Mouse (Mus musculus) layer of hippocampus, adult 18-20 months (tissue): ENCODE results near the gene Rnf44. TPM values are rescaled to one million over a fixed set of nuclear protein-coding genes. Genes with fewer than 3 reads are reported as not detected.
A peak's percentile ranks its signal among the peaks of the same experiment; 100 is the strongest.

Experiments
- DNase-seq, 2 experiments: peaks; one replicate each; pipeline ENCODE4 v3.0.0; 2022; ENCODE audit warnings: low spot score in 2 of 2
- total RNA-seq, 2 experiments: library from RNA; stranded (reverse); gene quantifications; 2 replicates each; pipeline ENCODE4 v1.2.3; 2021

The Rnf44 gene
- total RNA-seq, 2 experiments from 2014 or later: 164 to 179 TPM

DNA sequence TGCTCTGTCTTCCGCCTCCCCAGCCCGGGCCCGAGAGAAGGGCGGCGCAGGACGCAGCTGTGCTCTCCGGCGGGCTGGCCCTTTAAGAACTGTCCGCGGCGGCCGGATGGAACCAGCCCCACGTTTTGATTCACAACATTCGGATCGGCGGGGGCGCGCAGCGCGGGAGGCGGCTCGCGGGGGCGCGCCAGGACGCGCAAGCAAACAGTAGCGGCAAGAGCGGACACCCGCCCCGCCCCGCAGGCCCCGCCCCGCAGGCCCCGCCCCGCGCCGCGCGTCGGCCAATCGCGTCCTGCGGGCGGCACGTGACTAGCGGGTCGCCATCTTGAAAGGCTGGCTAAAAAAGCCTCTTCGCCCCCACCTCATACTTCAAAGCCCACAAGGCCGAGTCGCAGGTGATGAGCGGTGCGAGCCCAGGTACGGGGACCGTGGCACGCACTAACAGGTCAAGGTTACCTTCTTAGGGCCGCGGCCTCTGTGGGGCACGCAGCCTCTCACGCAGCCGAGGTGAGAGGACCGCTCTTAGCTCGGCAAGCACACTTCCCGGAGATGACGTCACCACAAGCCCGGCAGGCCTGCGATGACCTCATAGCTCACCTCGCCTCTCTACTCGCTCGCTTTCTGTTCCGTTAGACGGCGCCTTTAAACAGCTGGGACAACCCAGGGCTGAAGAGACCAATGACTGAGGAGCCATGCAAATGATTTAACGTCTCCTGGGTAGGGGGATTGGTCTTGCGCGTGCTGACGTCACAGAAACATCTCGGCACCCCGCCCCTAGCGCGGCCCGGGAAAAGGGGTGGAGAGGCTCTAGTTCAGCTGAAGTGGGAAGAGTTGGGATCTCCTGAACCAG lies 5.9 kb downstream of the Rnf44 start:
- peak; percentile 96 to 98 for DNase-seq

DNA sequence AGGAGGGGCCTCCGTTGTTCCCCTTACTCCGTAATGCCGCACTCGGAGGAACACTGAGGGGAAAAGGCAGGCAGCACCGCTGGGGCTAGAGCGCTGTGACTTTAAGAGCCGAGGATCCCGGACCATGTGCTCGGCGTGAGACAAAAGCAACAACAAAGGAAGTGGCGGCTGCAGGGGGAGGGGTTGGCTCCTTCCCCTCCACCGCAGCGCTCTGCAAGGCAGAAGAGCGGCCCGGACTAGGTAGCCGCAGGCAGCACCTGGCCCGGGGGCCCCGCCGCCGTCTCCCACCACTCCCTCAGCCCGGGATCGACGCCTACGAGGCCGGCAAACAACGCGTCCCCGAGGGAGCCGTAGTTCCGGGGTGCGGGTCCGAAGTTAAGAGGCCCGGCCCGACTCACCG lies 6.6 kb downstream of the Rnf44 start:
- DNase-seq: peak; percentile 54 to 79

DNA sequence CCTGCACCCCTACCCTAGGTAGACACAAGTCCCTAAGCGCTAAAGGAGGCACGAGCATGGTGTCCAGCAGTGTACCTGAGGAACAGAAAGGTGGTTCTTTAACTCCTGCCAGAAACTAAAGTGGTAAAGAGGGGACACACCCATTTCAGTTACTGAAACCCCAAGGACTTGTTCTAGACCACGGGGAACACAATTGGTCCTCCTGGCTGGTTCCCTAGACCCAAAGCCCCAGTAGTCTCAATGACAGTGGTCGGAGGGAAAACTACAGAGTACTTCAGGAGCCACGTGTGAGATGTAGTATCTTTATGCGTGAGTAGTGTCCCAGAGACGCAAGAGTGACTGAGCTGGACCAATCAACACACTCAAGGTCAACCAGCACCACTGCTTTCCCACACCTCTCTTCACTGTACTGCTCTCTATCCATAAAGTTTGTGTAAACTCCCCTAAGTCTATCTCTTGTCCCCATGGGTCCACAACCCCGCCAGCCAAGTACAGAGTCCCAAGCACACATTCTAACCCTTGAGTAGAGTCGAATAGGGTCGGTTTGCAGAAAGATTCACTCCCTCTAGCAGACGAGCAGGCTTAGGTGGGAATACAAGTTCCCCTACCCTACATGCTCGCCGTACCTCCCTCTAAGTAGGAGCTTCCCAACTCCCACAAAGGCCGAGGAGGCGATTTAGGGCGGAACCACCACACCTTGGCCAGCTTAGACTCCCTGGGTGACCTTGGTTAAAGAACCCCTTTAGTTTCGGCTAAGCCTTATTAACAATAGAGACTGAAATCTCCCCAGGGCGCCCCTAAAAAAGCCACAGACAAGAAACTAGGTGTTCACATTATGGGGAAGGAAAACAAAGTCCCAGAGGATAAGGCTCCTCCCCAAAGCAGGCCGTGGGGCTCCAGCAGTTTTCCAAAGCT lies 7.3 kb downstream of the Rnf44 start:
- no peak for DNase-seq

DNA sequence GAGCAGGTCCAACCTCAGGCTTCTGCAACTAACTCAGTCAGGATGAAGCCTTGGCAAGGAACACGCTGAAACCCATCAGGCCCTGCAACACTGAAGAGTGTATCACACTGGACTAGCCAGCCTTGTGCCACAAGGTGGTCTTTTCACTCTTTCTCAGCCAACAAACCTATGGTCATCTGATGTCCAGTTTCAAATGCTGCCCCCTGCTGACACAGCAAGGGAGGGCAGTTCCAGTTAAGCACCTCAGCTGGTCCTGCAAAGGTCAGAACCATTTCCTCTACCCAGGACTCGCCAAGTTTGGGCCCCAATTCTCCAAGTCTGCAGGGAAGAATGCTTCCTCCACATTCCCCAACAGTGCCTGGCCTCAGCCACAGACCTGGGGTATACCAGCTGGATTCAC lies 8.5 kb downstream of the Rnf44 start:
- no peak for DNase-seq

DNA sequence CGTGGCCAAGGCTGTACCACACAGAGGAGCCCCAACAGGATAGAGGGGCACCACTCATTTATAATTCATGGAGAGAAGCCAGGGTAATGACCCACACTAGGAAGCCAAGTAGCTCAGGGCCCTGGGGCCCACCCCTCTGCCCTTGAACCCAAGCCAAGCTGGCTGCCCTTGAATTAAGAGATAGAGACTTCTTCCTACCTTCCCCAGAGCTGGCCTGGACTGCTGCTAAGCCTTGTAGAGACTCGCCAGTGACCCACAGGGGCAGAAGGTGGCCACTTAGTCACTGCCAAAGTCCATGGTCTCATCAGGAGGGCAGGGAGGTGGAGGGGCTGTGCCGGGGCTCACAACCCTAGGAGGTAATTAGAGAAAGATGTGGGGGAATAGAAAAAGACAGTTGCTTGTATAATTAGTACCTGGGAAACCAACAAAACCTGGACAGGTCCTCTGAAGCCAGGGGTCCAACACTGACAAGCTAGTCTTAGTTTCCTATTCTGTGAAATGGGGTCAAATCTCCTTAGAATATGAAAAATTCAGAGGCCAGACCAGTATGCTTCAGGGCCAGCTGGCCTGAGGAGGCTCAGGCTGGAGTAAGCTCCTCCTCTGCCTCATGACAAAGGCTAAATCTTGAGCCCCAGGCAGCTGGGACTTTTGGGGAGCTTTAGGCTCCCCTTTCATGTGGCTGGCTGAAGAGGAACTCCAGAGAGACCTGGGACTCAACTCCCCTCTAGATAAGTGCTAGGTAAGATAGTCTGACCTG lies 9.4 kb downstream of the Rnf44 start:
- DNase-seq: no peak

DNA sequence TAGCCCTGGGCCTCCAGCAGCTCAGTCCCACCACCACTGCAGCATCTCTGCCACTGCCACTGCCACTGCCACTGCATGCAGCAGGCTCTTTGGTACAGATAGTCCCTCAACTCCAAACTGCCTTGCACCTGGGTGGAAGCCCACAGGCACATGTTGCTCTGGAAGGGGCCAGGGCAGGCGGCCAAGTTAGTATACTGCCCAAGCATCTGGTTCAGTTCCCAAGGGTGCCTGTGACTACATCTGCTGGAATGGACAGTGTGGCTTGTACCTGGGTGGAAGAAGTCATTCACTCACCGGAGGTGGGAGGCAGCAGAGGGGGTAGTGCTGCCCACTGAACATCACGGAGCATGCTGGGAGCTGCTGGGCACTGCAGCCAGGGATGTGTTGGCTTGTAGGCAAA lies 10.4 kb downstream of the Rnf44 start:
- DNase-seq: no peak

DNA sequence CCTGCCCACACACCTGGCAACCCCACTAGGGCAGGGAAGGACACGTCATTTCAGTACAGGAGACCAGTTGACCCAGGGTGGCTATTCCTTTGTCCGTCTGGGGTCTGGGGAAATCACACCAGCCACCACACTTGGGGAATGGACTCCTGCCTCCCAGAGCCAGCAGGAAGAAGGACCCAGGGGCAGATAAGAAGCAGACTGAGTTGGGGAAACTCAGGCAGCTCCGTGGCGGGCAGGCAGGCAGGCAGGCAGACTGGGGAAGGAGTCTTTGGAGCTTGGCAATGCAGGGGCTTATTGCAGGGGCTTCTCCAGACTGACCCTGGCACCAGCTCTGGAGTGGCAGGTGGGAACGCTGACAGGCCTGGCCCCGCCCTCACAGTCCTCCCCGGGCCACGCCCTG lies 12.4 kb downstream of the Rnf44 start:
- no peak for DNase-seq

DNA sequence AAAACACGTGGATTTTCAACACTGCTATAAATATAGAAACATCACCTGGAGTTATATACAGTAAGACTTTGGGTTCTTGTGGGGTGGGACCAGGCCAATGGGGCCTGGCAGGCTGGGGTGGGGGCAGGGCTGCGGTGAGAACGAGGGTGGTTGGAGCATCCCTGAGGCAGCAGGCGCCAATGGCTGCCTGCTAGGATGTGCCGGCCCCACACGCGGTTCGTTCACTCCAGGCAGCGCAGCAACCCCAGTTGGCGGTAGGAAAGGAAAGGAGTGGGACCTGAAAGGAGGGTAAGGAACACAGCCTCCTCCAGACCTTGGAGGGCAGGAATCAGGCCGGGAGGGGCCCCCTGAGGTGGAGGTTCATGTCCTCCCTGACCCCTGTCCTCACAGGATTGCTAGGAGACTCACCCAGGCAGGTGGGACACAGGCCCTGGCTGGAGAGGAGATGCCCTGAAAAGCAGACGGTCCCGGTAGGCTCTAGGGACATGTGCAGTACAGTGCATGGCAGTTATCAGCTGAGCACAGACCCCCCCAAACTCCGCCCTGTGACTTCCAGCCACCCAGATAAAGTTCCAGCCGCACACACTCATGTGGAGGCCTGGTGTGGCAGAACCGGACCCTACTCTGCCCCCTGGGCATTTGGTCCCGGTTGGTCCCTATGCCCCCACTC lies 13.4 kb downstream of the Rnf44 start:
- DNase-seq: no peak

DNA sequence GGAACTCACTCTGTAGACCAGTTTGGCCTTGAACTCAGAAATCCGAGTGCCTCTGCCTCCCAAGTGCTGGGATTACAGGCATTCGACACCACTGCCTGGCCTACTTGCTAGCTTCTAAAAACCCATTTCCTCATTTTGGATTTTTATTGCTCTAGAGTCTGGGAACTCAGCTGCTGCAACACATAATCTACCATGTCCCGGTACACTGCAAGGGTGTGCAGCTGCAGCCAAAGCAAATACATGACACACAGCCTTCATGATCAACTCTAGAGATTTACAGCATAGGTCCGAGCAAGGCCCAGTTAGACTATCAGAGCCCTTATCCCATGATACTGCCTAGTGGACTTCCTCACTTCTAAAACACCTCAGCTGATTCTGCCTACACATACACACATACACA lies 15.4 kb downstream of the Rnf44 start:
- DNase-seq: no peak

DNA sequence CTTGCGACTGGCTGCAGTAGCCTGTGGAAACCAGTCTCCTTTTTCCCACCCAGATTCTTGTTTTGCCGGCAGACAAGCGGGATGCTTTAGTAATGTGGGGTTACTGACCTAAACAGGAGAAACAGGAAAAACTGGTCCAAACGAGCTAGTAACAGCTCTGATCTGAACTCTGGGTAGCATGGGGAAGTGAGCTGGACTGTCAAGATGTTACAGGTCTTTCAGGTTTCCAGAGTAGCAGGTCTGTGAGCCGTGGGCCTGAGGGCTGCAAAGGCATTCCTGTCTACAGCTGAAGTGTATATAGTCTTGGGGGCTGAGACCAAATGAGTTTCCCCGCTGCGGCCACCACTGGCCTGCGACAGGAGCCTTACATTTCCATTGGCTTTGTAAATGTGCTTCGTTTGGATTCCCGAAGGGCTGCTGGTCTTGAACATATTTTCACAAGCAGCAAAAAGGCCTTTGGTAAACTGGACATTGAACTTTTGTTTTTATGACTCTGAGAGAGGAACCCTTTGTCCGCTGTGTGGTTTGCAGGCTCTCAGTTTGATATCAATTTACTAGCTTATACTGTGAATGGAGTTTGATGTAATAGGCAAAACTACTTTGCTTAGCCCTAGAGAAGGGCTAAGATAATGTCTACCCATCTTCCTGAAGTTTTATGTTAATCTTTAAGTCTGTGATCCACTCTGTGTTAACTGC lies 17.7 kb downstream of the Rnf44 start:
- no peak for DNase-seq

DNA sequence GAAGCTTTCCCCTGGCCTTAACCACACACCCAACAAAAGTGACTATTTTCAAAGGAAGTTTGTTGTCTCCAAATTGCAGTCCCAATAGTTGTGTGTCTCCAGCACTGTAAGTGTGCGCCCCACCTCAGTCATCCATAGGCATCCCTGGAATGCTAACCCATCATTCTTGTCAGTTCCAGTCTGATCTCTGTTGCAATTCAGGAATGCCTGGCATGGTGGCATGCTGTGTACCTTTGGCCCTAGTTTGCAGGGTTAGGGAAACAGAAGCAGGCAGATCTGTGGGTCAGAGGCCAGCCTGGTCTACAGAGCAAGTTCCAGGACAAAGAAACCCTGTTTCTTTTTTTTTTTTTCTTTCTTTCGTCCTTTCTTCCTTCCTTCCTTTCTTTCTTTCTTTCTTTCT lies 23.2 kb downstream of the Rnf44 start:
- DNase-seq: no peak

DNA sequence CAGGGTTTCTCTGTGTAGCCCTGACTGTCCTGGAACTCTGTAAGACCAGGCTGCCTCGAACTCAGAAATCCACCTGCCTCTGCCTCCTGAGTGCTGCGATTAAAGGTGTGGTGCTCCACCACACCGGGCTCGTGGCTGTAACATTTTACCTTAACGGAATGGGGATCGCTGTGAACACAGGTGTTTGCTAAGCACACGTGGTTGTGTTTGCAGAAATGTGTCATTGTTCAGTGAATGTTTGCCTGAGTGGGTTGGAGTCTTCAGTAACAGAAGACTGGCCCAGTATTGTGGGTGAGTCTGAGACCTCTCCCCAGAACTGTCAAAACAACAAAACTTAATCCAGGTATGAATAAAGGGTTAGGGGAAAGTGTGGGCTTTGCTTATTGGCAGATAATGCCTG lies 28.6 kb downstream of the Rnf44 start:
- DNase-seq: no peak

DNA sequence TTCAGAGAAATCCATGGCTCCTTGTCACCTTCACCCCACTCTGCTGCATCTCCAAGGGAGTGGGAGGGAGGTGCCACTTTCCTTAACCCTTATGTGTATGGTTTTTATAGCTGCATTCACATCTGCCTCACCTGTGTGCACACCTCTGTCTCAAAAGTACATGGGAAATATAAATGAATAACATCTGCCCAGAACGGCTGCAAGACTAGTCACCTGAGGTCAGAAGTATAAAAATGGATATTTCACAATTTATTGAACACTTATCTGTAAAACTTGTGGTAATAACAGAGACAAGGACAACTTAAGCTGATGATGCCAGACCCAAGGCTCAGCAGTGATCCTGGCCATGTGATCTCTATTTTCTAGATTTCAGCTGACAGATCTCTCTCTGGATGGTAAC lies 29.2 kb downstream of the Rnf44 start:
- no peak for DNase-seq

DNA sequence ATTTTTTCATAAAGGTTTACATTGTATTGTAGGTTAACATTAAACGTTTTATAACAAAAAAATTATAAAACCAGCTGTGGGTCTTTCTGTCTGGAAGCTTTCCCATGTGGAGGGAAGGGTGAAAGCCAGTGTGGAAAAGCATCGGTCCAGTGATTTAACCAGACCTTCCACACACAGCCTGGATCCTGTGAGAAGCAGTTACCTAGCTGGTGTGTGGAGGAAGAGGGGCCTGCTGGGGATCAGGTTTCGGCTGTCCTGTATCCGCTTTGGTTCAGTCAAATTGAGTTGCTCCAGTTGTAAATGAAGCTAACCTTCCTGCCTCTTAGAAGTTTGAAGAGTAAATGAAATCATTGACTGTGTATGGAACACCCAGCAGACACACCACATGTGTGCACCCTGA lies 29.7 kb downstream of the Rnf44 start:
- DNase-seq: no peak

DNA sequence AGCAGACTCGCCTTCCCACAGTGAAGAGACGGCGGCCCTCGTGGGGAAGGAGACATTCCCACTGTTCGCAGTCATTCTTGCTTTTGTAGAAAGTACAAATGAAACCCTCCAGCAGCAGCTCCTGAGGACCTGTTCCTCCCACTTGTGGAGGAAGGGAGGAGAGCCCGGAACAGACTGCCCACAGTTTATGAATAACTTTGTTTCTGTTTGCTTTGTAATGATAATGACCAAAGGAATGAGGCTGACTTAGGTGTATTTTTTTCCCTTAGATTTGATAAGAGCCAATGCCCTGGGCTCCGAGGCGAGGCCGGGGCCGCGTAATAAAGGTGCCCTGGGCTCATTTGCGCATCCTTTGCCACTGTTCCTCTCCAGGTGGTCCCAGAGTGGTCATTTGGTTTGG lies 32.3 kb downstream of the Rnf44 start:
- no peak for DNase-seq

DNA sequence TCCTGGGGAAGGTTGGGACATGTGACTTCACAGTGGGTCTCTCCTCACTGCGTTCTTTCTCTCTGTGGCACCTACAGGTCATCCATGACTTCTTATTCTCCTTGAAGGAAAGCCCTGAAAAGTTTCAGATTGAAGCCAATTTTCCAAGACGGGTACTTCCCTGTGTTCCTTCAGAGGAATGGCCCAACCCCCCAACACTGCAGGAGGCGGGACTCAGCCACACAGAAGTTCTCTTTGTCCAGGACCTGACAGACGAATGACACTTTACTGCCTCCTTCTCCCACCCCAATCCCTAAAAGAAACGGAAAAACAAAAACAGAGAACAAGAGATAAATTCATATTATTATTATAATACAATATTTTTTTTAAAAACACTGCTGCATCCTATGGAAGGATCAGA lies 32.8 kb downstream of the Rnf44 start:
- DNase-seq: no peak

DNA sequence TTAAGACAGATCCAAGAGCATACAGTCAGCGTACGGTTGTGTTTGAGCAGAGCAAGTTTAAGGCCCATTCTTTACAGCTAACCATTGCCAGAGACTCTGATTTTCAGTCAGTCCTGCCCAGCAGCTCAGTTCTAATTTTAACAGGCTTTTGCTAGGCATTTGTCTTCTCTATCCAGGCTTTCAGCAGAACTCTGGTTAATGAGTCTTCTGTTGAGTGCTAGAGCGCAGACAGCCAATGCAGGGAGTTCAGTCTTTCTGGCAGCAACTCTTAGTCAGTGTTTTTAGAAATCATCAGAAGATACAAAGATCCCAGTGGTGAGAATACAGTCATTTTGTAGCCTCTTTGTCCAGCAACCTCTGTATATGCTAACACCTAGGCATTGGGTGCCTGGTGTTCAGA lies 43.2 kb downstream of the Rnf44 start:
- DNase-seq: no peak

DNA sequence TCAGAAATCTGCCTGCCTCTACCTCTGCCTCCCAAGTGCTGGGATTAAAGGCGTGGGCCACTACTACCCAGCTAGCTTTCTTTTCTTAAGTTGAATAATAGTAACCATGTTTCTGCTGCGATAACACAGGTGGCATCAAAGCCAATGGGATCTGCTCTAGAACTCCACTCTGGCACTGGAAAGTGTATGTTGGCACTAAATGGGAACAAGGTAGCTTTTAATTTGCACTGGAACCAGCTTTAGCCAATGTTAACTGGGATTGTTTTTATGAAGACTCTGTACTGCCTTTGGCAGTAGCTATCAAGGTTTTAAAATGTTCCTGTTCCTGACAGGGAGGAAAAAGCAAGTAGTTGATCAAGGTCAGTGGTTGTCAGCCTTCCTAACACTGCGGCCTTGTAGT lies 58.7 kb downstream of the Rnf44 start:
- DNase-seq: no peak

DNA sequence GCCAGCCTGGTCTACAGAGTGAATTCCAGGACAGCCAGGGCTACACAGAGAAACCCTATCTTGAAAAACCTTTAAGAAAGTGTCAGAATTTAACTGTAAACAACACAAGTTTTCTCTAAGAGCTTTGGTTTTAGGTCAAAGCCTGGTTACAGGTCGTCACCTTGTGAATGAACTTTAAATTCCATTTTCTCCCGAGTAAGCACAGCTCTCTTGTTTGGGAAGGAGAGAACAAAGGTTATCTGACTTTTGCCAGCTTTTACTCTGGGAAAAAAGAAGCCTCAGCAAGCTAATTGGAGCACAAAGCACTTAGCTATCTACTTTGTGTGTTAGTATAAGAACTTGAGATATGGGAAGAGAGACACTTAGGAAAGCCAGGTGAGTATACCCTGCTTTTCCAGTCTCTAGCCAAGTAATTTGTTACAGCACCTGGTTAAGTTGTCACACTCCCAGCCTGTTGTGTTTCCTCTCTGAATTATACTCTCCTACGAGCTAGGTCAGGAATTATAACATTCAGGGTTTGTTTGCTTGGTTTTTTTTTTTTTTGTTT lies 60.9 kb downstream of the Rnf44 start:
- no peak for DNase-seq
